Mouse (Mus musculus) naive thymus-derived CD4-positive, alpha-beta T cell, adult 2 months (primary cell): ENCODE data around the gene Sult6b1.

Experiments used
- DNase-seq: peaks from one replicate; pipeline ENCODE4 v3.0.0-alpha.2; 2011; ENCODE audit warnings: low read depth

The Sult6b1 gene

GRCm38 (mm10) chr17:78906892-78907291, at the start of gene Sult6b1:
Sult6b1 (minus strand) TSS chr17:78906992.
- DNase-seq, result no peak

DNA sequence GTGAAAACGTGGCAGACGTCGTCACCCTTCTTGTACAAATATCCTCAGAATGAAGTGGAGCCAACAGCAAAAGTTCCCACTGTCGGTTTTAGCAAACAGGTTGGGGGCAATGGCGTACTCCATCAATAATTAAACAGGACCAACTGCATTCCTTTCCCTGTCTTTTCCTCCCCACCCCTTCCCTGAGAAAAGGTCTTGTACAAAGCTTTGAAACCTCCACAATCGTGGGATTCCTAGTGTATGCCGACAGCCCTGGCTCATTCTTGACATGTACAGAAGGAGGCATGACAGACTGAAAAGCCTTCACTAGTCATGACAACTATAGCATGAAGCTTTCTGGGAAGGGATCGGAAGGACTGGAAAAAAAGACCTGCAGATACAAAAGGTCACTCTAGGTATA, 46.4 kb upstream of the Sult6b1 start:
- no peak for DNase-seq

GRCm38 (mm10) chr17:78952070-78952469, 45.3 kb upstream of the Sult6b1 start:
- no peak for DNase-seq

DNA sequence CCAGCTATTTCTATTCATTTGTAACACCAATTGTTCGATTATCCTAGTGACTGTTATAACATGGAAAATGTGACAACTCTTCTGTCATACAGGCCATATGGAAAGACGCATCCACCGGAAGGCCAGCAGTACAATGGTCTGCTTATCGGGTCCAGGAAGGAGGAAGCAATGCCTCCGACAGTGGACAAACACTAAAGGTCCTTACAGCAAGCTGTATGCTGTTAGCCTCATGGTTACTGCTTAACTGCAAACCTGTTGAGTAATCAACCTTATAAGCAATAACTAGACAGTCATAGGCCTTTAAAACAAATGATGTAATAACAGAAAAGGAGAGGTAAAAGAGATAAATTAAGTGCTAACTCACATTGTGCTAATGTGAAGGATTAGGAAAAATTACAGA, 44.4 kb upstream of the Sult6b1 start:
- no peak for DNase-seq

DNA sequence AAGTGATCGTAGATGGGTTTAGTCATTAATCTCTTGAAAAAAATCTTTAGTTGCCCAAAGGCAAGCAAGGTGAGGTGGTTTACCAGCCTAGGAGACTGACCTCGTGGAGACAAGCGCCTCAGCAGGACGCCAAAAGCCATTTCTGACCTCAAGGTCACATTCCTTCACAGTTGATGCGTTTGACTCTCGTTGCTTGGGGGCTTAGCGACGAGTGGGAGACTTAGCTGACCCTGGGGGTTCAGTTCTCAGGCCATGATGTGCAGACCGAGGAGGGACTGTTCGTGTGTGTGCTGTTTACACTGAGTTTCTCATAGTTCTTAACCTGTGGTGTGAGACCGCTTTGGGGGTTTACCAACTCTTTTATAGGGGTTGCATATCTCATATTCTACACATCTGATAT, 35.8 kb upstream of the Sult6b1 start:
- DNase-seq, result no peak

- DNase-seq, result no peak
These were observed 32.1 kb upstream of the Sult6b1 start for GRCm38 (mm10) chr17:78938927-78939326.

GRCm38 (mm10) chr17:78937229-78937853, 30.5 kb upstream of the Sult6b1 start:
- DNase-seq, result no peak

GRCm38 (mm10) chr17:78936466-78937228, 29.9 kb upstream of the Sult6b1 start, which contains the start of the genes Cebpz and Ndufaf7:
Cebpz (minus strand) TSS chr17:78937066.
Ndufaf7 (plus strand) TSS chr17:78937136.
- DNase-seq, result peak; percentile 98

GRCm38 (mm10) chr17:78935857-78936256, 29.1 kb upstream of the Sult6b1 start:
- no peak for DNase-seq

GRCm38 (mm10) chr17:78917696-78918095, 10.9 kb upstream of the Sult6b1 start:
- no peak for DNase-seq

GRCm38 (mm10) chr17:78916899-78917298, 10.1 kb upstream of the Sult6b1 start:
- no peak for DNase-seq

DNA sequence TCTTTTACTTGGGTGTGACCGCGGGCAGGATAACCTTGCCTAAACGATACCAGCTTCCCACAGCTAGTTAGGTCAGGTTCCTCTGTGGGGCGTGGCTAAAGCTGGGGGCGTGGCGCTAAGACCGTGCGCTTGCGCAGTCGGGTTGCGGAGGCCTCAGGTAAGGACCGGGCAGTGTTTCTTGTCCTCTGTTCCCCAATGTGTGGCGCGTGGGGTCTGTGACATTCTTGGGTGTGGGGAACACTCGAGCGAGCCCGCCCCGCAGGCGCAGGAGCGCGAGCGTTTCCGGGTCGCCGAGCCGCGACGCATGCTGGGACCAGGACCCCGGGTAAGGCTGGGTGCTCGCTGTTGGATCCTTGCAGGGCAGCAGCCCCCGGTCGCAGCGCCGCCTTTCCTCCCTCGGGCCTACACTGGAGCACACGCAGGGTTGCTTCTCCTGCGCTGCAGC, 9.6 kb upstream of the Sult6b1 start, which contains the start of gene Cebpzos:
Gene Cebpzos (plus strand): TSS at position 132 of the 445 bp plus-strand sequence.
- DNase-seq, result peak; percentile 94

- peak; percentile 58 for DNase-seq
These were observed 9.0 kb upstream of the Sult6b1 start for GRCm38 (mm10) chr17:78915772-78916171.

DNA sequence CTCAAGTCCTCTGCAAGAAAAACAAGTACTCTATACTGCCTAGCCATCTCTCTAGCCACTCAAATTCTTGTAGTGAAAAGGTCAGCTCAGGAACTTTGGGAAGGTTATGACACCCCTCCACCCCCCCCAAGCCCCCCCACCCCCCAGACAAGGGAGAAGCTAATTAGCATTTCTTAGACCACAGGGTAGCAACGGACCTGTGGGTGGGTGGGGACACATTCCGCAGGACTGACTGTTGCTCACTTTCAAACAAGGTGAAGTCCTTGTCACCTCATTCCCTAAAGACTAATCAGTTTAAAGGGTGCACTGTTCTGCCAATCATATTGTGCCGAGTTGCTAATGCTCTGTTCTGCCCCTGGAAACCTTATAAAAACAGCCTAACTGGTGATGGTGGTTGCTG, 7.1 kb upstream of the Sult6b1 start:
- no peak for DNase-seq

DNA sequence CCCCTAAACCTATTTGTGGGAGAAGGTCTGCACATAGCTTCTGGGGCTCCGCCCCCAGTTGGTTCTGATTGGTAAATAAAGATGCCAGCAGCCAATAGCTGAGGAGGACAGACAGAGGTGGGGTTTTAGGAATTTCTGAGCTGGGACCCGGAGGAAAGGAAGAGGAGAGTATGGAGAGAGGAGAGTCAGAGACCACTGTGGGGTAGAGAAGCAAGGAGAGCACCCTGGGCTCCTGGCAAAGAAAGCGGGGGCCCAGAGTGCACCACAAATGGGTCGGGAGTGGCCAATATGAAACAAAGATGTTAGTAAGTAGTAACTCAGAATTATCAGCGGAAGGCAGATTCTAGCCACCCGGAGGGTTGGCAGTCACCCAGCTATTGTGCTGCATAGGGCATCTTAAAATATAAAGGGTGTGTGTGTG, 6.1 kb upstream of the Sult6b1 start:
- DNase-seq, result no peak

DNA sequence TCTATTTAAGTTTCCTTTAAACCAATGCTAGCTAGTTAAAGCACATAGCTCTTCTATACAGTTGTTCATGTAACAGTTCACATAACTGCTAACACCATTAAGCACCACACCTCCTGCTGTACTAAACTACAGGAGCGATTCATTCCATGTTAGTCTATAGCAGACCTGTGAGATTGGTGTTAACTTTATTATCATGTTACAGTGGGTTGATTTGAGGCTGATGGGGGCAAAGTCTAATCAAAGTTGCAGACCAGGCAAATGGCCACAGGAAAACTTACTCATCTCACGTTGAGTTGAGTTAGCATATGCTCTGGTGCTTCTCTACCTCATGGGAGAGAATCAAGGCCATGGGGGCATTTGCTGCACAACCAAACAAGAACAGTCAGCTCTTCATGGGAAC, 2.6 kb upstream of the Sult6b1 start:
- DNase-seq, result no peak

DNA sequence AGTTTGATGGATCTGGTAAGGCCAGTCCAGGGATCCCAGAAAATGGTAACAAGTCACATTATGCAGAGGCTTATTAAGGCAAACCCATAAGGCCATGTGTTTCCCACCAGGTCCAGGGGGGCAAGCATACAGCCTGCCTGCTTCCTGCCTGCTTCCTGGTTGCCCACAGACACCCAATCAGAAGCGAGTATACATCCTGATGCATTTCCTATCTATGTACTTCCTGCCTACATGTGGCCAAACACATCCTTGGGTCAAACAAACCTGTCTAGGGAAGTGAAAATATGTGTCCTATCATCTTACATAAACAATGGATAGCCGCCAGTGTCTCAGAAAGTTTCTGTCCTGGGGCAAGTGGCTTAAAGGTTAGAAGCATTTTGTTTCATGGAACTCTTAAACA, 3.6 kb downstream of the Sult6b1 start:
- DNase-seq, result no peak

DNA sequence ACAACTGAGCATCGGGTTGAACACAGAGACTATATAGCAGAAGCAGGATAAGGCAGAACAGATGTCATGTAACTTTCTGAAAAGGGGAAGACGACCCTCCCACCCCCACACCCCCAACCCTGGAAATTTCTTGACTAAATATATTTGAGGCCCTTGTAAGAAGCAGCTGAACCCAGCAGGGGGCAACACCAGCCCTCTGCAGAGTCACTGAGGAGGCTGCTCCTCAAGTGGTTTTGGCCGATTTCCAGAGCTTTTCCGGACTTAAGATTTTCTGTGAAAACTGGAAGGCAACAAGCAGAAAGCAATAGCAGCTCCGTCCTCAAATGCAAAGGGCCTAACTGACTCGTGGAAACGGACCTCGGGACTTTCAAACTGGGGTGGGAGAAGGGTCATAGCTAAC, 11.4 kb downstream of the Sult6b1 start:
- DNase-seq, result peak; percentile 54

GRCm38 (mm10) chr17:78894991-78895390, 11.8 kb downstream of the Sult6b1 start:
- no peak for DNase-seq

- no peak for DNase-seq
These were observed 15.8 kb downstream of the Sult6b1 start for GRCm38 (mm10) chr17:78891020-78891419.

DNA sequence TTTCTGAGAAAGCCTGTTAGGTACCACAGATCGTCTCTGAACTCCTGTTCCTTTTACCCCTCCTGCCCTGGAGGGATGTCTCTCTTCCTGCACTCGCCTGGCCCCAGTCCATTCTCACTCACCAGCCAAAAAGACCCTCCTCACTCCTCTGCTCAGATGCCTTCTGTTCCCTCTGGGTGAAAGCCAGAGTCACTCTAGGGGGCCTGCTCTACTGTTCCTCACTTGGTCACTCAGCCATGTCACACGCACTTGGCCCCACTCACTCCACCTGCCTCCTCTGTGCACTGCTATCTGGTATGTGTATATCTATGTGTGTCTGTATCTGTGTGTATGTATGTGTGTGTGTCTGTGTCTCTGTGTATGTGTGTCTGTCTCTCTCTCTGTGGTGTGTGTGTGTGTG, 17.6 kb downstream of the Sult6b1 start:
- DNase-seq, result no peak

GRCm38 (mm10) chr17:78888554-78888953, 18.2 kb downstream of the Sult6b1 start:
- DNase-seq, result no peak

DNA sequence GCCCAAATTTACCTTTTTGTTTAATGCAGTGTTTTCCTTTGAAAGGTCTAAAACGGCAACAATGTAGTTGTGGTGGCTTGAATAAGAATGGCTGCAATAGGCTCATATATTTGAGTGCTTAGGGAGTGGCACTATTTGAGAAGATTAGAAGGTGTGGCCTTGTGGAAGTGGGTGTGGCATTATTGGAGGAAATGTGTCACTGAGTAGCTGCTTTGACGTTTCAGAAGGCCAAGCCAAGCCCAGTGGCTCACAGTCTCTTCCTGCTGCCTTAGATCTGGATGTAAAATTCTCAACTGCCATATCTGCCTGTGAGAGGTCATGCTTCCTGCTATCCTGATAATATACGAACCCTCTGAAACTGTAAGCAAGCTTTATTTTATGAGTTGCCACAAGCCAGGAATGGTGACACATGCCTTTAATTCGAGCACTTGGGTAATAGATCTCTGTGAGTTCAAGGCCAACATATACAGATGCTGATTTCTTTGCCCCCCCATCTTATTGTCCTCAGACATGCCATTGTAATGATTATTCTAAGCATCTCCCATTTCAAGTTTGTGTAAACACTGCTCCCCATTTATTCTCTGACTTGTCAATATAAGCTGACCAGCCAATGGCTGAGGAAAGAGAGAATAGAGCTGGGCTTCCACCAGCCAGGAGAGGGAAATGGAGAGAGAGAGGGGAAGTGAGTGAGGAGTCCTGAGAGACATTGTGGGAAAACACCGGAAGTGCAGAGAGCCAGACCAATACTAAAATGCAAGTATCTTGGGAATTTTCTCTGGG, 21.3 kb downstream of the Sult6b1 start:
- no peak for DNase-seq
